Mouse (Mus musculus): ENCODE results near the gene Gm21953.
"Not testable (repeated sequence)": the region's sequence is repeated elsewhere in the genome, so short reads cannot be mapped to it uniquely, and the experiment has no call there.

Gene Gm21953

GRCm38 (mm10) chr4:42293967-42294366 is at the start of gene Gm21953:
TSS of gene Gm21953 (plus strand) at chr4:42294267.
- DNase-seq, result not testable (repeated sequence)

GRCm38 (mm10) chr4:42255467-42255866 is 38.6 kb upstream of the Gm21953 start, which contains the start of gene Ccl21b:
TSS of gene Ccl21b (plus strand) at chr4:42255767.
- not testable (repeated sequence) for DNase-seq

GRCm38 (mm10) chr4:42318034-42318433 is 24.0 kb downstream of the Gm21953 start, which contains the start of gene Fam205a3:
TSS of gene Fam205a3 (plus strand) at chr4:42318334.
- DNase-seq, result not testable (repeated sequence)

All from embryo, embryonic 11 days (tissue).